ENCODE assay signal across 8 mouse cellular contexts in the genomic region with DNA sequence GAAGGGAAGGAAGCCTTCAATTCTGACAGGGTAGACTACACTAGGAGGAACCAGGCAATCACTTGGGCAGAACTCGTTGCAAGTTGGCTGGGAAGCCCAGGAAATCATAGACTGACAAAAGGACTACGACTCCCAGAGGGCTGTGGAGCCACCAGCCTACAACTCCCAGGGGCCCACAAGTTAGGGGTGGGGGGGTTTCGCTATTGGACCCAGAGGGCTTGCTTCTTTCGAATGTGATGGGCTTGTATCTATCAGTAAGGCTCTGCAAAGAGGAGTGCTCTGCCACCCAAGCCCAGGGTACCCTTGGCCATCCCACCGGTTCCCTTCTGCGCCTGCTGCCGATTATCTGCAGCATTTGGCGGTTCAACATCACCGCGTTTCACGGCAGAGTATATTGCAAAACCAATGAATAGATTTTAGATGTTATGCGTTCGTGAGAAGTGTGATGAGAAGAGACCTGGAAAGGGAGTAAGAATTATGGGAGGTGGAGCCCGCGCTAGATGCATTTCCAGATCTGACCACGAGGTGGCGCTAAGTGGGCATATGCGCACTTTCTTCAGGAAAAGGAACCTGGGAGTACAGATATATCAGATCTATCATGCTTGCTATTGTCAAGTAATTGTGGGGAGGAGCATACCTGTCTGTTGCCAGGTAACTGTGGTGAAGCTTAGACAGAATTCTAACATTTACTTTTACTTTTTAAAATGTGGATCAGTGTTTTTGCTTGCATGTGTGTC. TPM values are rescaled to one million over a fixed set of nuclear protein-coding genes. Genes with fewer than 3 reads are reported as not detected.
A peak's percentile ranks its signal among the peaks of the same experiment; 100 is the strongest.
DNase-seq lines count a peak whose midpoint lies in the region; ATAC-seq lines count a peak whose summit lies in the region.

No protein-coding gene starts in this region.

- H3K9ac ChIP-seq in embryonic facial prominence, embryonic 13.5 days: peak overlapping the region; percentile 57; the same call in 1 of the 2 replicates
- 0 out of 2 replicates have a peak overlapping the region, but pooled peaks have one; percentile 34 for H3K9ac ChIP-seq in limb, embryonic 12.5 days (replicated peaks)
- peak overlapping the region; percentile 50 for H3K9ac ChIP-seq in midbrain, embryonic 15.5 days

- H3K27me3 ChIP-seq in embryonic facial prominence, embryonic 13.5 days: no peaks in the 10 kb centered on the region
- H3K27me3 ChIP-seq in limb, embryonic 12.5 days: no peaks in the 10 kb centered on the region
- no peaks in the 10 kb centered on the region for H3K27me3 ChIP-seq in midbrain, embryonic 15.5 days (replicated peaks)

- no peak for ATAC-seq in embryonic facial prominence, embryonic 13.5 days (ENCODE audit: insufficient number of reproducible peaks, insufficient read depth, low FRiP score, low TSS enrichment, low read depth)
- no peak for ATAC-seq in limb, embryonic 12.5 days (ENCODE audit: insufficient number of reproducible peaks, insufficient read depth, low FRiP score, low TSS enrichment, low read depth)
- peak; percentile 94 for ATAC-seq in midbrain, embryonic 15.5 days (replicated peaks)

- no peaks in the 10 kb centered on the region for H3K9me3 ChIP-seq in embryonic facial prominence, embryonic 13.5 days
- H3K9me3 ChIP-seq in limb, embryonic 12.5 days: no peaks in the 10 kb centered on the region
- no peaks in the 10 kb centered on the region for H3K9me3 ChIP-seq in midbrain, embryonic 15.5 days

- H3K4me1 ChIP-seq in embryonic facial prominence, embryonic 13.5 days: no peaks in the 10 kb centered on the region
- no peaks in the 10 kb centered on the region for H3K4me1 ChIP-seq in limb, embryonic 12.5 days (replicated peaks)
- H3K4me1 ChIP-seq in midbrain, embryonic 15.5 days: no peaks in the 10 kb centered on the region

- no peak overlapping the region for H3K27ac ChIP-seq in embryonic facial prominence, embryonic 13.5 days
- no peak overlapping the region for H3K27ac ChIP-seq in limb, embryonic 12.5 days
- peak overlapping the region; percentile 74 for H3K27ac ChIP-seq in midbrain, embryonic 15.5 days

- peak overlapping the region; percentile 54 for H3K4me2 ChIP-seq in embryonic facial prominence, embryonic 13.5 days
- H3K4me2 ChIP-seq in limb, embryonic 12.5 days: peak overlapping the region; percentile 48
- H3K4me2 ChIP-seq in midbrain, embryonic 15.5 days: peak overlapping the region; percentile 52

- WGBS in embryonic facial prominence, embryonic 13.5 days: 10% methylated on average over 18 of the region's 18 CpGs
- WGBS in limb, embryonic 12.5 days: 8% methylated on average over 18 of the region's 18 CpGs
- 12% methylated on average over 18 of the region's 18 CpGs for WGBS in midbrain, embryonic 15.5 days

- H3K36me3 ChIP-seq in embryonic facial prominence, embryonic 13.5 days: no peaks in the 10 kb centered on the region
- no peaks in the 10 kb centered on the region for H3K36me3 ChIP-seq in limb, embryonic 12.5 days
- no peaks in the 10 kb centered on the region for H3K36me3 ChIP-seq in midbrain, embryonic 15.5 days (replicated peaks)

- peak; percentile 65 for DNase-seq in 416B (ENCODE audit: low read depth)
- peak; percentile 36 to 38 for DNase-seq in adrenal gland, postnatal 4 days (ENCODE audit: low spot score in 2 of 2)
- DNase-seq in heart, adult 8-10 months (ENCODE audit: low spot score): peak; percentile 81
- DNase-seq in kidney, adult 8-10 months: peak; percentile 37 to 82
- DNase-seq in spleen, postnatal 10 days (ENCODE audit: low spot score in 2 of 2): peak; percentile 64 to 77

- peak overlapping the region; percentile 34 for H3K4me3 ChIP-seq in embryonic facial prominence, embryonic 13.5 days
- H3K4me3 ChIP-seq in limb, embryonic 12.5 days (replicated peaks): peak overlapping the region; percentile 30
- peak overlapping the region; percentile 44 for H3K4me3 ChIP-seq in midbrain, embryonic 15.5 days

RNA-seq across cellular contexts. Expression of gene Zfp715, which starts 30.1 kb away (rescaled TPM):
- total RNA-seq in adrenal gland, postnatal 4 days (2021): 10 to 100 TPM; 19.0 to 19.5 TPM
- 12.8 and 14.1 TPM in 2 replicates for polyA plus RNA-seq in embryonic facial prominence, embryonic 13.5 days (2015; fragmentation: Nextera tagmentation; extraction: Ambion mirVana)
- total RNA-seq in heart, adult 8-10 months (2022): 10 to 100 TPM; 14.9 to 16.4 (median 15.7) TPM
- polyA plus RNA-seq in limb, embryonic 12.5 days (2016; fragmentation: Nextera tagmentation; extraction: Ambion mirVana): 14.5 and 15.1 TPM in 2 replicates
- 20.1 and 22.7 TPM in 2 replicates for polyA plus RNA-seq in midbrain, embryonic 15.5 days (2015; fragmentation: Nextera tagmentation; extraction: Ambion mirVana)
